29 mouse cellular contexts compared by ENCODE assay signal in genomic region chr5:110727850-110728249, GRCm38 (mm10). TPM values are rescaled to one million over a fixed set of nuclear protein-coding genes. Genes with fewer than 3 reads are reported as not detected.
A peak's percentile ranks its signal among the peaks of the same experiment; 100 is the strongest.
DNase-seq lines count a peak whose midpoint lies in the region; ATAC-seq lines count a peak whose summit lies in the region.
"Had no signal": no experiment of that assay in that cellular context is flagged by ENCODE, and none has a peak within 500 bp of the region (broad histone marks: within the 10 kb centered on the region; RNA-seq: fewer than 3 reads in every experiment).

No protein-coding gene starts in this region.

- no peak overlapping the region for H3K27ac ChIP-seq in heart, embryonic 12.5 days (ENCODE audit: poor library complexity, severe bottlenecking)
- H3K27ac ChIP-seq in lung, embryonic 16.5 days (ENCODE audit: low read length) = no peak overlapping the region
- H3K27ac ChIP-seq: embryonic facial prominence, embryonic 12.5 days; forebrain, embryonic 12.5 days; heart, embryonic 15.5 days; kidney, embryonic 15.5 days; liver, embryonic 12.5 days; midbrain, embryonic 10.5 days; midbrain, embryonic 15.5 days; neural tube, embryonic 15.5 days had no signal

- H3K36me3 ChIP-seq in heart, embryonic 12.5 days = peaks cover 78% of the 10 kb centered on the region
- H3K36me3 ChIP-seq in lung, embryonic 16.5 days (ENCODE audit: control insufficient read depth, insufficient read depth, low read length) = peaks cover 38% of the 10 kb centered on the region

- H3K4me2 ChIP-seq in heart, embryonic 12.5 days = no peak overlapping the region
- no peak overlapping the region for H3K4me2 ChIP-seq in lung, embryonic 16.5 days (ENCODE audit: low read depth, low read length)
- H3K4me2 ChIP-seq: embryonic facial prominence, embryonic 12.5 days; forebrain, embryonic 12.5 days; heart, embryonic 15.5 days; kidney, embryonic 15.5 days; liver, embryonic 12.5 days; midbrain, embryonic 15.5 days; neural tube, embryonic 15.5 days had no signal

- no peak for ATAC-seq in heart, embryonic 12.5 days (ENCODE audit: insufficient number of reproducible peaks, low FRiP score)
- ATAC-seq in lung, embryonic 16.5 days (ENCODE audit: low read depth) = peak; percentile 87
- ATAC-seq: CD4-positive, CD25-positive, alpha-beta regulatory T cell, adult 4 months; hindbrain, embryonic 16.5 days; liver, embryonic 12.5 days; liver, postnatal 0 days; midbrain, embryonic 15.5 days had no signal

- no peak overlapping the region for H3K4me3 ChIP-seq in heart, embryonic 12.5 days
- no peak overlapping the region for H3K4me3 ChIP-seq in lung, embryonic 16.5 days (ENCODE audit: low read length)
- H3K4me3 ChIP-seq: embryonic facial prominence, embryonic 12.5 days; forebrain, embryonic 12.5 days; heart, embryonic 15.5 days; kidney, embryonic 15.5 days; liver, embryonic 12.5 days; midbrain, embryonic 10.5 days; midbrain, embryonic 15.5 days; neural tube, embryonic 15.5 days had no signal

- WGBS in heart, embryonic 12.5 days = 86% methylated on average over 1 of the region's 1 CpGs
- 69% methylated on average over 1 of the region's 1 CpGs for WGBS in lung, embryonic 16.5 days

- no peaks in the 10 kb centered on the region for H3K27me3 ChIP-seq in heart, embryonic 12.5 days (replicated peaks)
- H3K27me3 ChIP-seq in lung, embryonic 16.5 days (ENCODE audit: control insufficient read depth, insufficient read depth, low read depth, low read length) = no peaks in the 10 kb centered on the region
- H3K27me3 ChIP-seq: embryonic facial prominence, embryonic 12.5 days; forebrain, embryonic 12.5 days; heart, embryonic 15.5 days; kidney, embryonic 15.5 days; liver, embryonic 12.5 days; midbrain, embryonic 15.5 days; neural tube, embryonic 15.5 days had no signal

- H3K9me3 ChIP-seq in heart, embryonic 12.5 days (replicated peaks) = no peaks in the 10 kb centered on the region
- H3K9me3 ChIP-seq in lung, embryonic 16.5 days (ENCODE audit: control insufficient read depth, low read length) = no peaks in the 10 kb centered on the region
- H3K9me3 ChIP-seq: embryonic facial prominence, embryonic 12.5 days; forebrain, embryonic 12.5 days; heart, embryonic 15.5 days; kidney, embryonic 15.5 days; liver, embryonic 12.5 days; midbrain, embryonic 10.5 days; midbrain, embryonic 15.5 days; neural tube, embryonic 15.5 days had no signal

- no peak overlapping the region for H3K9ac ChIP-seq in heart, embryonic 12.5 days
- no peak overlapping the region for H3K9ac ChIP-seq in lung, embryonic 16.5 days (ENCODE audit: low read length)
- H3K9ac ChIP-seq: embryonic facial prominence, embryonic 12.5 days; forebrain, embryonic 12.5 days; heart, embryonic 15.5 days; kidney, embryonic 15.5 days; liver, embryonic 12.5 days; liver, postnatal 0 days; midbrain, embryonic 15.5 days; neural tube, embryonic 15.5 days had no signal

- peak; percentile 63 for DNase-seq in heart, adult 11 months
- peak; percentile 79 for DNase-seq in lung, postnatal 36 days
- no peak for DNase-seq in spleen, postnatal 10 days (ENCODE audit: low spot score in 2 of 2)
- DNase-seq in adrenal gland, adult 8-10 months = no peak
- no peak for DNase-seq in kidney, postnatal 4 days
- DNase-seq: adrenal gland, adult 2 months; cerebellum, adult 11 months; cerebellum, adult 9-10 months; cerebellum, postnatal 36 days; kidney, adult 18-20 months; kidney, postnatal 36 days; left cerebral cortex, postnatal 4 days; liver, postnatal 0 days; retina, postnatal 1 day; right cerebral cortex, postnatal 14 days; thymus, adult 2 months; thymus, postnatal 36 days had no signal

- no peaks in the 10 kb centered on the region for H3K4me1 ChIP-seq in heart, embryonic 12.5 days (replicated peaks)
- H3K4me1 ChIP-seq in lung, embryonic 16.5 days (replicated peaks; ENCODE audit: control insufficient read depth, insufficient read depth, low read length) = no peaks in the 10 kb centered on the region
- H3K4me1 ChIP-seq: embryonic facial prominence, embryonic 12.5 days; forebrain, embryonic 12.5 days; heart, embryonic 15.5 days; kidney, embryonic 15.5 days; liver, embryonic 12.5 days; midbrain, embryonic 10.5 days; midbrain, embryonic 15.5 days; neural tube, embryonic 15.5 days had no signal

RNA-seq across cellular contexts. Expression of gene Ep400, which starts 42.7 kb away (rescaled TPM):
- polyA plus RNA-seq in heart, embryonic 12.5 days (2016; fragmentation: Nextera tagmentation; extraction: Ambion mirVana) = 32.1 and 32.7 TPM in 2 replicates
- polyA plus RNA-seq in lung, embryonic 16.5 days (2015; fragmentation: Nextera tagmentation; extraction: Ambion mirVana) = 41.8 and 46.3 TPM in 2 replicates
- 100 to 1,000 TPM in 1 of 4 experiments, 10 to 100 TPM in 3; 82.2 to 134 (median 91.6) TPM for total RNA-seq in adrenal gland, adult 8-10 months (2022)

RNA-seq across cellular contexts. Expression of gene Pus1, which starts 52.6 kb away (rescaled TPM):
- polyA plus RNA-seq in heart, embryonic 12.5 days (2016; fragmentation: Nextera tagmentation; extraction: Ambion mirVana) = 33.8 and 37.8 TPM in 2 replicates
- 25.2 and 27.8 TPM in 2 replicates for polyA plus RNA-seq in lung, embryonic 16.5 days (2015; fragmentation: Nextera tagmentation; extraction: Ambion mirVana)
- 10 to 100 TPM; 46.4 to 55.9 (median 51.5) TPM for total RNA-seq in adrenal gland, adult 8-10 months (2022)

Comparison
In these comparisons a context has a peak if more than half of its experiments do, and no peak if none do; other contexts are left out.
1. DNase-seq: peak in heart, adult 11 months (single experiment) and lung, postnatal 36 days (single experiment); none in spleen, postnatal 10 days (0 of 2), adrenal gland, adult 8-10 months (single experiment) and kidney, postnatal 4 days (0 of 2).